Mouse (Mus musculus) gastrocnemius, postnatal 10 days (tissue): ENCODE results near the gene Exoc3l2. TPM values are rescaled to one million over a fixed set of nuclear protein-coding genes. Genes with fewer than 3 reads are reported as not detected.

Experiments
- DNase-seq: peaks from one replicate; pipeline ENCODE4 v3.0.0; 2021; ENCODE audit warnings: mixed read lengths
- total RNA-seq, 2 experiments: library from RNA; stranded (reverse); gene quantifications; 2 replicates each; pipeline ENCODE4 v1.2.3; 2021

Exoc3l2 gene
- total RNA-seq, 2 experiments from 2014 or later, result 0.59 to 0.86 TPM

- DNase-seq, result no peak
These were observed 6.5 kb upstream of the Exoc3l2 start for GRCm38 (mm10) chr7:19456628-19457027.

- no peak for DNase-seq
These were observed 5.6 kb upstream of the Exoc3l2 start for GRCm38 (mm10) chr7:19457414-19458071.

GRCm38 (mm10) chr7:19458072-19458486 lies 5.1 kb upstream of the Exoc3l2 start:
- DNase-seq, result peak; percentile 72

- peak; percentile 77 for DNase-seq
These were observed 4.5 kb upstream of the Exoc3l2 start, which contains the start of gene Mark4 for GRCm38 (mm10) chr7:19458591-19459111. TSS of gene Mark4 (minus strand) at chr7:19458821.

GRCm38 (mm10) chr7:19459144-19459870 lies 3.8 kb upstream of the Exoc3l2 start:
- DNase-seq, result no peak

GRCm38 (mm10) chr7:19460500-19460899 lies 2.6 kb upstream of the Exoc3l2 start:
- DNase-seq, result no peak

GRCm38 (mm10) chr7:19461488-19461887 lies 1.6 kb upstream of the Exoc3l2 start:
- DNase-seq, result peak; percentile 81

- DNase-seq, result no peak
These were observed 688 bp upstream of the Exoc3l2 start for GRCm38 (mm10) chr7:19462443-19462842.

- no peak for DNase-seq
These were observed 1.5 kb downstream of the Exoc3l2 start for GRCm38 (mm10) chr7:19464367-19465307.

- DNase-seq, result no peak
These were observed 3.5 kb downstream of the Exoc3l2 start for GRCm38 (mm10) chr7:19466602-19467145.

- DNase-seq, result no peak
These were observed 4.5 kb downstream of the Exoc3l2 start for GRCm38 (mm10) chr7:19467638-19468037.

GRCm38 (mm10) chr7:19468279-19468678 lies 5.1 kb downstream of the Exoc3l2 start:
- no peak for DNase-seq

- no peak for DNase-seq
These were observed 6.3 kb downstream of the Exoc3l2 start for GRCm38 (mm10) chr7:19469404-19469803.

- DNase-seq, result no peak
These were observed 7.2 kb downstream of the Exoc3l2 start for GRCm38 (mm10) chr7:19470308-19470707.

- DNase-seq, result no peak
These were observed 9.3 kb downstream of the Exoc3l2 start for GRCm38 (mm10) chr7:19472403-19472802.

GRCm38 (mm10) chr7:19473875-19474443 lies 10.8 kb downstream of the Exoc3l2 start:
- DNase-seq, result peak; percentile 83

GRCm38 (mm10) chr7:19477084-19477483 lies 14.0 kb downstream of the Exoc3l2 start:
- DNase-seq, result no peak

- no peak for DNase-seq
These were observed 14.7 kb downstream of the Exoc3l2 start for GRCm38 (mm10) chr7:19477624-19478384.

- DNase-seq, result no peak
These were observed 20.1 kb downstream of the Exoc3l2 start for GRCm38 (mm10) chr7:19483281-19483680.

GRCm38 (mm10) chr7:19485488-19485887 lies 22.4 kb downstream of the Exoc3l2 start:
- DNase-seq, result no peak

GRCm38 (mm10) chr7:19486549-19486948 lies 23.4 kb downstream of the Exoc3l2 start:
- no peak for DNase-seq
